Mouse (Mus musculus): ENCODE data around the gene Tbl1xr1. TPM values are rescaled to one million over a fixed set of nuclear protein-coding genes. Genes with fewer than 3 reads are reported as not detected.

Gene Tbl1xr1
- total and polyA plus RNA-seq, 3 experiments: 33.9 to 185 (median 45.6) TPM

- H3K27me3 ChIP-seq (ENCODE audit: control insufficient read depth in 1 of 2, insufficient read depth in 2 of 2, low read length in 2 of 2): no peaks in the 10 kb centered on the region
- H3K79me2 ChIP-seq (ENCODE audit: control insufficient read depth, insufficient read depth, low read length, poor library complexity): peaks cover 28% of the 10 kb centered on the region
- TF ChIP-seq MAX (IDR thresholded peaks at IDR 0.05; ENCODE audit: low read length): peak; percentile 31; the same call in 1 of the 2 replicates
- TF ChIP-seq GATA1 (IDR thresholded peaks at IDR 0.05; ENCODE audit: low read depth, low read length): peak; percentile 54
- TF ChIP-seq ZC3H11A (IDR thresholded peaks at IDR 0.05; ENCODE audit: low read depth, low read length): 0 out of 2 replicates have a peak, but pooled peaks have one; percentile 6
- TF ChIP-seq EP300 (IDR thresholded peaks at IDR 0.05; ENCODE audit: low read depth in 1 of 2, low read length in 2 of 2): peak; percentile 81 to 85
- TF ChIP-seq TAL1 (IDR thresholded peaks at IDR 0.05; ENCODE audit: low read length): peak; percentile 52
- TF ChIP-seq MYB (IDR thresholded peaks at IDR 0.05; ENCODE audit: low read depth, low read length): peak; percentile 52; the same call in 1 of the 2 replicates
- 0 out of 2 replicates have a peak, but pooled peaks have one; percentile 6 for TF ChIP-seq SMC3 (IDR thresholded peaks at IDR 0.05; ENCODE audit: low read depth, low read length)
- TF ChIP-seq POLR2A (IDR thresholded peaks at IDR 0.05; ENCODE audit: control insufficient read depth in 1 of 2, insufficient read depth in 1 of 2, low read depth in 1 of 2, low read length in 2 of 2, poor library complexity in 1 of 2): no peak
- TF ChIP-seq BHLHE40 (IDR thresholded peaks at IDR 0.05; ENCODE audit: borderline replicate concordance, low read depth, low read length): 0 out of 2 replicates have a peak, but pooled peaks have one; percentile 17
- TF ChIP-seq KAT2A (conservative IDR thresholded peaks at IDR 0.05; ENCODE audit: low read depth, low read length): no peak
- no peak for TF ChIP-seq SIN3A (IDR thresholded peaks at IDR 0.05; ENCODE audit: low read length)
- TF ChIP-seq USF1 (IDR thresholded peaks at IDR 0.05; ENCODE audit: low read depth, low read length): 0 out of 2 replicates have a peak, but pooled peaks have one; percentile 14
- peak; percentile 65 for TF ChIP-seq TCF12 (IDR thresholded peaks at IDR 0.05; ENCODE audit: low read depth, low read length)
- TF ChIP-seq MXI1 (IDR thresholded peaks at IDR 0.05; ENCODE audit: low read depth, low read length): peak; percentile 18; the same call in 1 of the 2 replicates
- no peak for TF ChIP-seq ZNF384 (IDR thresholded peaks at IDR 0.05; ENCODE audit: low read depth, low read length)
- peak; percentile 85 for TF ChIP-seq ETS1 (IDR thresholded peaks at IDR 0.05; ENCODE audit: low read depth, low read length)
- peak; percentile 73; the same call in 1 of the 2 replicates for TF ChIP-seq JUND (IDR thresholded peaks at IDR 0.05; ENCODE audit: low read depth, low read length)
- no peak overlapping the region for H3K27ac ChIP-seq (ENCODE audit: control insufficient read depth, low read depth, low read length)
- no peak overlapping the region for H3K9ac ChIP-seq (ENCODE audit: control insufficient read depth, low read depth, low read length, poor library complexity, severe bottlenecking)
- no peak overlapping the region for H3K4me3 ChIP-seq (ENCODE audit: control insufficient read depth in 1 of 2, insufficient read depth in 1 of 2, low read depth in 2 of 2, low read length in 2 of 2)
- H3K36me3 ChIP-seq (ENCODE audit: control insufficient read depth in 1 of 2, insufficient read depth in 2 of 2, low read length in 2 of 2): peaks cover 0 to 37% of the 10 kb centered on the region in 2 experiments; a peak in 3 of 4 replicates
- no peaks in the 10 kb centered on the region for H3K9me3 ChIP-seq (replicated peaks; ENCODE audit: insufficient read depth, low read length)
- peak; percentile 65 for DNase-seq (ENCODE audit: low read depth, low spot score)
- H3K4me1 ChIP-seq (ENCODE audit: control insufficient read depth in 1 of 2, insufficient read depth in 2 of 2, low read length in 2 of 2): peaks cover 6 to 7% of the 10 kb centered on the region in 2 experiments
Observed at GRCm38 (mm10) chr3:22148306-22148932, 72.0 kb downstream of the Tbl1xr1 start.

GRCm38 (mm10) chr3:22150872-22151530, 74.5 kb downstream of the Tbl1xr1 start:
- Histone ChIP-seq H3K36me3 (ENCODE audit: control insufficient read depth in 1 of 2, insufficient read depth in 2 of 2, low read length in 2 of 2) (peaks cover 0 to 34% of the 10 kb centered on the region in 2 experiments; a peak in 3 of 4 replicates), H3K79me2 (ENCODE audit: control insufficient read depth, insufficient read depth, low read length, poor library complexity) (peaks cover 19% of the 10 kb centered on the region), H3K27ac (ENCODE audit: control insufficient read depth, low read depth, low read length) (no peak overlapping the region), H3K9me3 (replicated peaks; ENCODE audit: insufficient read depth, low read length) (no peaks in the 10 kb centered on the region), H3K27me3 (ENCODE audit: control insufficient read depth in 1 of 2, insufficient read depth in 2 of 2, low read length in 2 of 2) (no peaks in the 10 kb centered on the region), H3K4me3 (ENCODE audit: control insufficient read depth in 1 of 2, insufficient read depth in 1 of 2, low read depth in 2 of 2, low read length in 2 of 2) (no peak overlapping the region), H3K4me1 (ENCODE audit: control insufficient read depth in 1 of 2, insufficient read depth in 2 of 2, low read length in 2 of 2) (peaks cover 6 to 8% of the 10 kb centered on the region in 2 experiments), H3K9ac (ENCODE audit: control insufficient read depth, low read depth, low read length, poor library complexity, severe bottlenecking) (no peak overlapping the region)
- TF ChIP-seq EP300 (IDR thresholded peaks at IDR 0.05; ENCODE audit: low read depth in 1 of 2, low read length in 2 of 2) (0 out of 4 replicates have a peak, but pooled peaks of 1 of the 2 experiments have one; percentile 12), TAL1 (IDR thresholded peaks at IDR 0.05; ENCODE audit: low read length) (peak; percentile 34; the same call in 1 of the 2 replicates), KAT2A (conservative IDR thresholded peaks at IDR 0.05; ENCODE audit: low read depth, low read length) (no peak)
- no peak for DNase-seq (ENCODE audit: low read depth, low spot score)
